Comparison of ENCODE assay signal across 17 mouse cellular contexts in genomic region chr6:29036698-29037097, GRCm38 (mm10). TPM values are rescaled to one million over a fixed set of nuclear protein-coding genes. Genes with fewer than 3 reads are reported as not detected.
DNase-seq lines count a peak whose midpoint lies in the region; ATAC-seq and TF ChIP-seq lines count a peak whose summit lies in the region.
"Had no signal": no experiment of that assay in that cellular context is flagged by ENCODE, and none has a peak within 500 bp of the region (broad histone marks: within the 10 kb centered on the region; RNA-seq: fewer than 3 reads in every experiment).

No protein-coding gene starts in this region.

- no peaks in the 10 kb centered on the region for H3K36me3 ChIP-seq in hindbrain, postnatal 0 days (ENCODE audit: insufficient read depth, low read length)
- H3K36me3 ChIP-seq in hindbrain, embryonic 13.5 days: no peaks in the 10 kb centered on the region
- H3K36me3 ChIP-seq in forebrain, postnatal 0 days (ENCODE audit: insufficient read depth): no peaks in the 10 kb centered on the region
- H3K36me3 ChIP-seq: embryonic facial prominence, embryonic 13.5 days; G1E; heart, embryonic 15.5 days had no signal

- ATAC-seq in hindbrain, postnatal 0 days: peak; percentile 69
- no peak for ATAC-seq in hindbrain, embryonic 13.5 days (ENCODE audit: low FRiP score)
- peak; percentile 68 for ATAC-seq in forebrain, postnatal 0 days

- H3K27me3 ChIP-seq in hindbrain, postnatal 0 days (ENCODE audit: insufficient read depth, low read length): no peaks in the 10 kb centered on the region
- H3K27me3 ChIP-seq in hindbrain, embryonic 13.5 days: no peaks in the 10 kb centered on the region
- H3K27me3 ChIP-seq in forebrain, postnatal 0 days (ENCODE audit: insufficient read depth, low read length): no peaks in the 10 kb centered on the region
- H3K27me3 ChIP-seq: embryonic facial prominence, embryonic 13.5 days; heart, embryonic 15.5 days had no signal

- no peak overlapping the region for H3K4me2 ChIP-seq in hindbrain, postnatal 0 days (ENCODE audit: low read depth, low read length)
- no peak overlapping the region for H3K4me2 ChIP-seq in hindbrain, embryonic 13.5 days
- H3K4me2 ChIP-seq in forebrain, postnatal 0 days (ENCODE audit: low read depth): no peak overlapping the region
- H3K4me2 ChIP-seq: embryonic facial prominence, embryonic 13.5 days; heart, embryonic 15.5 days; lung, embryonic 14.5 days had no signal

- no peak overlapping the region for H3K4me3 ChIP-seq in hindbrain, postnatal 0 days (ENCODE audit: low read length)
- no peak overlapping the region for H3K4me3 ChIP-seq in hindbrain, embryonic 13.5 days
- no peak overlapping the region for H3K4me3 ChIP-seq in forebrain, postnatal 0 days (ENCODE audit: low read depth, low read length)
- H3K4me3 ChIP-seq: embryonic facial prominence, embryonic 13.5 days; heart, embryonic 15.5 days had no signal

- H3K9ac ChIP-seq in hindbrain, postnatal 0 days (replicated peaks; ENCODE audit: low read length): no peak overlapping the region
- no peak overlapping the region for H3K9ac ChIP-seq in hindbrain, embryonic 13.5 days
- H3K9ac ChIP-seq in forebrain, postnatal 0 days: no peak overlapping the region
- H3K9ac ChIP-seq: embryonic facial prominence, embryonic 13.5 days; heart, embryonic 15.5 days; lung, embryonic 14.5 days had no signal

- no peak for TF ChIP-seq CTCF in hindbrain, postnatal 0 days (IDR thresholded peaks at IDR 0.05; ENCODE audit: low read depth)
- TF ChIP-seq CTCF in forebrain, postnatal 0 days (IDR thresholded peaks at IDR 0.05; ENCODE audit: low read depth): no peak

- no peaks in the 10 kb centered on the region; the same call in 1 of the 2 replicates for H3K4me1 ChIP-seq in hindbrain, postnatal 0 days (ENCODE audit: insufficient read depth, low read length)
- peaks cover 17% of the 10 kb centered on the region for H3K4me1 ChIP-seq in hindbrain, embryonic 13.5 days (replicated peaks)
- 0 out of 2 replicates have a peak, but pooled peaks cover 4% of the 10 kb centered on the region for H3K4me1 ChIP-seq in forebrain, postnatal 0 days (ENCODE audit: insufficient read depth)

- peak; percentile 65 for DNase-seq in hindbrain, postnatal 0 days (ENCODE audit: low spot score)
- peak; percentile 98 for DNase-seq in Muller cell, postnatal 12 days (ENCODE audit: inconsistent ontology term)
- peak; percentile 36 for DNase-seq in cerebellum, adult 11 months
- DNase-seq in forebrain, postnatal 0 days: peak; percentile 61
- no peak for DNase-seq in lung, postnatal 14 days
- DNase-seq in spleen, adult 12 weeks (ENCODE audit: low spot score): no peak
- DNase-seq in right cerebral cortex, postnatal 14 days: no peak
- DNase-seq: gastrocnemius, postnatal 14 days; kidney, adult 18-20 months; lung, embryonic 14.5 days; thymus, postnatal 36 days had no signal

- no peak overlapping the region for H3K27ac ChIP-seq in hindbrain, postnatal 0 days
- no peak overlapping the region for H3K27ac ChIP-seq in hindbrain, embryonic 13.5 days
- no peak overlapping the region for H3K27ac ChIP-seq in forebrain, postnatal 0 days (ENCODE audit: low read depth, low read length)
- H3K27ac ChIP-seq: embryonic facial prominence, embryonic 13.5 days; heart, embryonic 15.5 days had no signal

- H3K9me3 ChIP-seq in hindbrain, postnatal 0 days (ENCODE audit: low read length): no peaks in the 10 kb centered on the region
- H3K9me3 ChIP-seq in hindbrain, embryonic 13.5 days: no peaks in the 10 kb centered on the region
- no peaks in the 10 kb centered on the region for H3K9me3 ChIP-seq in forebrain, postnatal 0 days (ENCODE audit: low read length)
- H3K9me3 ChIP-seq: embryonic facial prominence, embryonic 13.5 days; G1E; heart, embryonic 15.5 days had no signal

- 32% methylated on average over 4 of the region's 4 CpGs for whole genome bisulfite sequencing in hindbrain, postnatal 0 days
- 56% methylated on average over 4 of the region's 4 CpGs for WGBS in hindbrain, embryonic 13.5 days
- WGBS in forebrain, postnatal 0 days: 24% methylated on average over 4 of the region's 4 CpGs

RNA-seq across cellular contexts. Expression of gene Lep, which starts 23.3 kb away (rescaled TPM):
- not detected in 2 replicates for total RNA-seq in hindbrain, postnatal 0 days (2014; rRNA removed)
- polyA plus RNA-seq in hindbrain, postnatal 0 days (2015; fragmentation: Nextera tagmentation; extraction: Ambion mirVana): not detected in 2 replicates
- polyA plus RNA-seq in hindbrain, embryonic 13.5 days (2015; fragmentation: Nextera tagmentation; extraction: Ambion mirVana): not detected in 2 replicates
- total RNA-seq in forebrain, postnatal 0 days (2014; rRNA removed): not detected in 2 replicates
- not detected in 2 replicates for polyA plus RNA-seq in forebrain, postnatal 0 days (2015; fragmentation: Nextera tagmentation; extraction: Ambion mirVana)
- total RNA-seq: left cerebral cortex, postnatal 10 days; monocyte, adult 5-6 weeks had no signal
- polyA plus RNA-seq: embryonic facial prominence, embryonic 13.5 days; G1E; heart, embryonic 15.5 days; lung, embryonic 14.5 days had no signal

Comparison
In these comparisons a context has a peak if more than half of its experiments do, and no peak if none do; other contexts are left out.
1. DNase-seq: peak in hindbrain, postnatal 0 days (single experiment), Muller cell, postnatal 12 days (single experiment), cerebellum, adult 11 months (single experiment) and forebrain, postnatal 0 days (single experiment); none in lung, postnatal 14 days (single experiment), spleen, adult 12 weeks (single experiment) and right cerebral cortex, postnatal 14 days (single experiment).